Mouse (Mus musculus) liver, embryonic 14.5 days (tissue): ENCODE results near the gene Rufy4.

Experiments
- CTCF ChIP-seq: IDR thresholded peaks from 2 replicates; pipeline ENCODE4 v1.5.1; 2016; ENCODE audit warnings: antibody characterized with exemption, low read depth, control low read depth
- EP300 ChIP-seq: IDR thresholded peaks from 2 replicates; pipeline ENCODE4 v1.6.1; 2016; ENCODE audit warnings: antibody characterized with exemption, low read depth

DNA sequence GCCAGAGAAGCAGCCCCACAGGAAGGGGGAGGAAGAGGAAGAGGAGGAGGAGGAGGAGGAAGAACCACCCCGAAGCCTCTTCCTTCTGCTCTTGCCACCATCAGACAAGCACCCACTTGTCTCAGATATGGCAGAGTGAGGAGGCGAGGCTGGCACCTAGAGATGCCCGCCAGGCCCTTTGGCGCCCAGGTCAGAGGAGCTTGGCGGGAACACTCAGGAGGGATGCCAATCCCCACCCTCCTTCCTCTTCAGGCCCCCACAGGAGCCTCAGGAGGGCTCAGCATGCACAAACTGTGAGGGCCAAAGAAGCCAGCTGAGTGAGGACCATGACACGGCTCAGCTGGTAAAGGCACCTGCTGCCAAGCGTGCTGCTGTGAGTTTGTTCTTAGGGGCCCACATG lies 4.2 kb upstream of the Rufy4 start:
- TF ChIP-seq CTCF (no peak), EP300 (no peak)
